Mouse (Mus musculus) hindbrain, embryonic 16.5 days (tissue): ENCODE data around the gene Dok4. TPM values are rescaled to one million over a fixed set of nuclear protein-coding genes. Genes with fewer than 3 reads are reported as not detected.
A peak's percentile ranks its signal among the peaks of the same experiment; 100 is the strongest.

ENCODE experiments used
- ATAC-seq: fragments of 200-750 bp; cut with Nextera tagmentation; 2 replicates; pipeline ENCODE4 v1.8.0; 2017; ENCODE audit warnings: moderate TSS enrichment, moderate library complexity
- H3K27ac ChIP-seq: fragments of 300-500 bp; sonication (generic); 2 replicates; pipeline ENCODE4 v1.5.1; 2014; ENCODE audit warnings: low read depth, mild to moderate bottlenecking, control low read depth, low read length, moderate library complexity
- H3K27me3 ChIP-seq: fragments of 300-500 bp; sonication (generic); replicated peaks from 2 replicates; pipeline ENCODE4 v1.6.1; 2014; ENCODE audit warnings: low read length; ENCODE audit not compliant: control insufficient read depth, insufficient read depth
- H3K36me3 ChIP-seq: fragments of 300-500 bp; sonication (generic); 2 replicates; pipeline ENCODE4 v1.6.1; 2014; ENCODE audit warnings: mild to moderate bottlenecking, low read length, moderate library complexity, mixed read lengths; ENCODE audit not compliant: control insufficient read depth, insufficient read depth
- H3K4me1 ChIP-seq: fragments of 300-500 bp; sonication (generic); 2 replicates; pipeline ENCODE4 v1.6.1; 2014; ENCODE audit warnings: low read depth, low read length; ENCODE audit not compliant: control insufficient read depth, insufficient read depth
- H3K4me2 ChIP-seq: fragments of 300-500 bp; sonication (generic); 2 replicates; pipeline ENCODE4 v1.6.1; 2014; ENCODE audit warnings: mild to moderate bottlenecking, low read length, control low read depth, moderate library complexity
- H3K4me3 ChIP-seq: fragments of 300-500 bp; sonication (generic); 2 replicates; pipeline ENCODE4 v1.5.1; 2014; ENCODE audit warnings: mild to moderate bottlenecking, low read length, control low read depth, moderate library complexity
- H3K9ac ChIP-seq: fragments of 300-500 bp; sonication (generic); 2 replicates; pipeline ENCODE4 v1.6.1; 2014; ENCODE audit warnings: low read depth, mild to moderate bottlenecking, control low read depth, low read length, moderate library complexity
- H3K9me3 ChIP-seq: fragments of 300-500 bp; sonication (generic); 2 replicates; pipeline ENCODE4 v1.6.1; 2014; ENCODE audit warnings: mild to moderate bottlenecking, low read length, moderate library complexity; ENCODE audit not compliant: control insufficient read depth
- WGBS: fragments of 180-500 bp; shearing (Covaris S2); extraction: QIAGEN DNeasy Blood & Tissue Kit; methylation state at CpG from one replicate; pipeline ENCODE4 v1.1.7; 2014; 5-methylcytosine and 5-hydroxymethylcytosine counted together
- polyA plus RNA-seq: library from polyadenylated mRNA; unstranded; fragments of >200 nt; fragmentation: Nextera tagmentation; extraction: Ambion mirVana; gene quantifications from 2 replicates; pipeline ENCODE4 v1.2.1, GENCODE M21; 2015

The Dok4 gene
- polyA plus RNA-seq, 1 experiment from 2014 or later, result 91.1 TPM

DNA sequence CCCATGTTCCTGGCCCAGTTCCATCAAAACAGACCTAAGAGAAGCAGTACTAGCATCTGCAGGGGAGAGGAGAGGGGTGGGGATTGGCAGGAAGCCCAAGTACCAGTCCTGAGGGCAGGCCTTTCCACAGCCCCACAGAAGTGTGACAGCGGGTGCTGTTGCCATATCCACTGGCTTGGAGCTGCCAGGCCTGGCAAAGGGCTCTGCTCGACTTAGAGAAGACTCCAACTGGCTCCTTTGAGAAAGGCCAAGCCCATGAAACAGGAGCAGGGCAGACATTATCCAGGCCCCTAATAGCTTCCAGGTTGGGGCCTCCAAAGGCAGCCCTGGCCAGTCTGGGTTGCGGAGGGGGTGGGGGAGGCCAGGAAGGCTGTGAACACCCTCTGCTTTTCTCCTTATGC is 38.6 kb upstream of the Dok4 start:
- H3K27ac ChIP-seq, result no peak overlapping the region
- H3K4me3 ChIP-seq, result no peak overlapping the region
- WGBS, result 31% methylated on average over 3 of the region's 3 CpGs
- H3K27me3 ChIP-seq, result peaks cover 15% of the 10 kb centered on the region
- peaks cover 25% of the 10 kb centered on the region for H3K4me1 ChIP-seq
- no peaks in the 10 kb centered on the region for H3K36me3 ChIP-seq
- 0 out of 2 replicates have a peak overlapping the region, but pooled peaks have one; percentile 8 for H3K4me2 ChIP-seq
- H3K9ac ChIP-seq, result no peak overlapping the region
- H3K9me3 ChIP-seq, result no peaks in the 10 kb centered on the region
- ATAC-seq, result no peak

- H3K36me3 ChIP-seq, result no peaks in the 10 kb centered on the region
- no peak overlapping the region for H3K4me3 ChIP-seq
- H3K4me1 ChIP-seq, result peaks cover 25% of the 10 kb centered on the region
- no peaks in the 10 kb centered on the region for H3K9me3 ChIP-seq
- no peak overlapping the region for H3K27ac ChIP-seq
- no peak for ATAC-seq
- no peak overlapping the region for H3K9ac ChIP-seq
- WGBS, result 70% methylated on average over 6 of the region's 6 CpGs
- peaks cover 15% of the 10 kb centered on the region for H3K27me3 ChIP-seq
- no peak overlapping the region for H3K4me2 ChIP-seq
These were observed 38.1 kb upstream of the Dok4 start for GRCm38 (mm10) chr8:94914256-94914655.

GRCm38 (mm10) chr8:94913061-94913660 is 37.0 kb upstream of the Dok4 start:
- Histone ChIP-seq H3K4me3 (peak overlapping the region; percentile 54), H3K36me3 (no peaks in the 10 kb centered on the region), H3K9ac (peak overlapping the region; percentile 60), H3K4me1 (peaks cover 25% of the 10 kb centered on the region), H3K4me2 (peak overlapping the region; percentile 80), H3K9me3 (no peaks in the 10 kb centered on the region), H3K27me3 (peaks cover 15% of the 10 kb centered on the region), H3K27ac (no peak overlapping the region)
- WGBS, result 10% methylated on average over 64 of the region's 77 CpGs
- peak; percentile 67 for ATAC-seq

- H3K36me3 ChIP-seq, result no peaks in the 10 kb centered on the region
- H3K4me2 ChIP-seq, result no peak overlapping the region
- no peak overlapping the region for H3K9ac ChIP-seq
- H3K4me3 ChIP-seq, result no peak overlapping the region
- H3K4me1 ChIP-seq, result peaks cover 7% of the 10 kb centered on the region
- ATAC-seq, result no peak
- H3K27ac ChIP-seq, result no peak overlapping the region
- H3K9me3 ChIP-seq, result no peaks in the 10 kb centered on the region
- 6% methylated on average over 4 of the region's 4 CpGs for WGBS
- H3K27me3 ChIP-seq, result peaks cover 8% of the 10 kb centered on the region
These were observed 32.7 kb upstream of the Dok4 start for GRCm38 (mm10) chr8:94908847-94909246.

DNA sequence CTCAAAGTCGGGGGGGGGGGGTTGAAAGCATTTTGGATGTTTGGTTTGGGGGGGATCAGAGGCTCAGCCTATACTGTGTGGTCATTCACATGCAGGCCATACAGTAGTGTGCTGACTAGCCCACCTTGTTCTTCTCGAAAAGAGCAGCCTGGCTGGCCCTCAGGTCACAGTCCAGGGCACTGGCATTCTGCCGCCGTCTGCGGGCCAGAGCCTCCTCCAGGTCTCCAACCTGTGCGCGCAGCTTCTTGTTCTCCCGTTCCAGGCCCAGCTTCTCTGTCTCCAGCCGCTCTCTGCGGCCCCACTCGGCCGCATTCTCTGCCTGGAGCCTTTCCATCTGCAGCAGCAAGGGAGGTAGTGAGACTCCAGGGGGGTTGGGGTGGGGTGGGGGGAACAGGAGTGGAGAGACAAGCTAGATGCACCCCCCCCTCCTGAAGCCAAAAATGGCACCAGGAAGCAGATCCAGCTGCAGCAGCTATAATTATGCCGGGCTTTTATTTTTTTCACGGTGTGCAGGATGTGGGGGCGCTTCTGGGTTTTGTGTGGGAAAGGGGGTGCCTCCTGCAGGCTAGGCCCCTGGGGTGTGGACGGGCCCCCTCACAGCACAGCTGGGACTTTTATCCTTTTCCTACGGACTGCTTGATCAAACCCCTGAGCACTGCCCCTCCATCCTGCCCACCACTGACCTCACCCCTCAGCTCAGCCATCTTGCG is 31.6 kb upstream of the Dok4 start:
- Histone ChIP-seq H3K27me3 (peaks cover 3% of the 10 kb centered on the region; the same call in 1 of the 2 replicates), H3K4me2 (no peak overlapping the region), H3K27ac (no peak overlapping the region), H3K4me1 (peaks cover under 1% of the 10 kb centered on the region), H3K36me3 (no peaks in the 10 kb centered on the region), H3K4me3 (no peak overlapping the region), H3K9ac (no peak overlapping the region), H3K9me3 (no peaks in the 10 kb centered on the region)
- no peak for ATAC-seq
- WGBS, result 86% methylated on average over 18 of the region's 18 CpGs

DNA sequence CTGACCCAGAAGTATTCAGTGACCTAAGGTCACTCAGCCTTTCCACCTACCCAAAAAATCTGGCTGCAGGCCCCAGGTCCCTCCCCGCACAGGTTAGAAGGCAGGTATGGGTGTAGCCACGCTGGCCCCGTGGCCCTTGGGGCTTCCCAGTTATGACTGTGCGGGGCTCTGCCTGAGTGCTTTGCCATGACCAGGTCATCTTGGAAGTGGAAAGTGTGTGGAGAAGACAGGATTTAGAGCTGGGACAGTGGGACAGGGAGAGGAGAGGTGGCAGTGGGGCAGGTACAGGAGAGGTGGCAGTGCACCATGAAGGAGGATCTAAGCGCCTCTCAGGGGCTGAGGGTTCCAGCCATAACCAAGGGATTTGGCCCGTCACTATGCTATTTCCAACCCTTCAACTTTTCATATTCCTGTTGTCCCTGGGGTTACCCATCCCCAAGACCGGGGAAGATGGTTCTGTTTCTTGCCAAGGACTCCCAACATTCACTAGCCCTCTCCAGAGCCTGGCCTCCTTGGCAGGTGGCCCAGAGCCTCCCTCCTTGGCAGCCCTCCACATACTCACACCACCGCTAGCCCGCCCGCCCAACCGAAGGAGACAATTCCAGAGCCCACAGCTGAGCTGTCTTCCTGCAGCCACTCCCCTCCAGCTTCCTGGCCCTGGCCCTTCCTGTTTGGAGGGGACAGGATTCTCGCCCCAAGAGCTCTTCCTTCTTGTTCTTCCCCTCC is 28.5 kb upstream of the Dok4 start:
- Histone ChIP-seq H3K27me3 (no peaks in the 10 kb centered on the region), H3K4me2 (no peak overlapping the region), H3K4me1 (no peaks in the 10 kb centered on the region; the same call in 1 of the 2 replicates), H3K27ac (no peak overlapping the region), H3K9ac (no peak overlapping the region), H3K4me3 (no peak overlapping the region), H3K9me3 (no peaks in the 10 kb centered on the region), H3K36me3 (no peaks in the 10 kb centered on the region)
- 57% methylated on average over 11 of the region's 12 CpGs for WGBS
- ATAC-seq, result peak; percentile 78

DNA sequence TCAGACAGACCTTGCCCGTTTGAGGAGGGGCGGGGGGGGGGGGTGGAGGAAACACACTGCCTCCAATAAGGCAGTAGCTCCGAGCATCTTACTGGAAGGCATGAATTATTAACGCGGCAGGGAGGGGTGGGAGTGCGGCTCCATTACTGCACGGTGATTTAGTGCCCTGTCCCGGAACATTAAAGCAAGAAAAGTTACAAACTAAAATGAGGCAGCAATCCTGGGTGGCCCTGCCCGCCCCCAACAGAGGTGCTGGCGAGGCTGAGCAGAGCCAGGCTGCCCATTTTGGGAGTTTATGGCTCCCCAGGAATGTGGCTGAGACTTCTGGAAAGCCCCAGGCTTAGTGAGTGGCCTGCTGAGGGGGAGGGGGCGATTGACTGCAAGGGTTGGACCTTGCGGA is 27.6 kb upstream of the Dok4 start:
- WGBS, result 50% methylated on average over 12 of the region's 12 CpGs
- Histone ChIP-seq H3K9me3 (no peaks in the 10 kb centered on the region), H3K36me3 (no peaks in the 10 kb centered on the region), H3K4me3 (no peak overlapping the region), H3K9ac (no peak overlapping the region), H3K27ac (no peak overlapping the region), H3K4me2 (no peak overlapping the region), H3K27me3 (no peaks in the 10 kb centered on the region), H3K4me1 (no peaks in the 10 kb centered on the region; the same call in 1 of the 2 replicates)
- no peak for ATAC-seq

DNA sequence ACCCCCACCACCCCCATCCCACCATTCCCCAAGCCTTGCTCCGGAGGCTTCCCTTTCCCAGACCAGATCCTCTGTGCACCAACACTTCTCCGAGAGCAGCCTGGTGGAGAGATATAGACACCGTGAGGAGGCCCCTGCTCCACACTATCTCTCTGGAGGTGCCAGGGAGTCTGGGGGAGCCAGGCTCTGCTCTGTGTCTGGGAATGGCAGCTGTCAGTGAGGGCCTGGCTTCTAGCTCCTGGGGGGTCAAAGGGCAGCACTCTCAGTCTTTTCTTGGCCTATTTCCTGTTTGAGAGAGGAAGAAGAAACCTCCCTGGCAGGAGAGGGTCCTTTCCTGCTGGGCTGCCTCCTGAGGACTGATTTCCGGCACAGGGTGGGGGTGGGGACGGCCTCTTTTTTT is 24.9 kb upstream of the Dok4 start:
- WGBS, result 32% methylated on average over 5 of the region's 5 CpGs
- Histone ChIP-seq H3K4me2 (no peak overlapping the region), H3K27ac (no peak overlapping the region), H3K4me3 (no peak overlapping the region), H3K9ac (no peak overlapping the region), H3K4me1 (no peaks in the 10 kb centered on the region; the same call in 1 of the 2 replicates), H3K9me3 (no peaks in the 10 kb centered on the region), H3K27me3 (no peaks in the 10 kb centered on the region), H3K36me3 (no peaks in the 10 kb centered on the region)
- ATAC-seq, result no peak

DNA sequence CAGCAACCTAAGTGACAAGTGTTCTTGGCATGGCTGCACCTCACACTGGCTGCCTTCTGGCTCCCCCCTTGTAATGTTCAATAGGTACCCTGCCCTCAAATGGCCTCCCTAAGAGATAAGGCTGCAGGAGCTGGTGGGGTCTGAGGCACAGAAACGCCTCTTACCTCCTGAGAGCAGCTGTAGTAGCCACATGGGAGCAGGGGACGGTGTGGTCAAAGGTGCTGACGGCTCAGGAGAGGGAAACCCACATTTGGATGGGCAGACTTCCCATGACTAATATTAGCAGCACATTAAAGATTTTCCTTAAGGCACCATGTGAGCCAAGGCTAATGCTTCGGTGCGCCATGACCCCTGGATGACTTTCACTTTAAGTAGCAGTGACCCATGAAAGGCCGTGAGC is 24.5 kb upstream of the Dok4 start:
- ATAC-seq, result no peak
- no peak overlapping the region for H3K4me2 ChIP-seq
- H3K27me3 ChIP-seq, result no peaks in the 10 kb centered on the region
- H3K9ac ChIP-seq, result no peak overlapping the region
- H3K9me3 ChIP-seq, result no peaks in the 10 kb centered on the region
- no peak overlapping the region for H3K27ac ChIP-seq
- H3K4me3 ChIP-seq, result no peak overlapping the region
- 21% methylated on average over 6 of the region's 6 CpGs for WGBS
- H3K36me3 ChIP-seq, result no peaks in the 10 kb centered on the region
- H3K4me1 ChIP-seq, result no peaks in the 10 kb centered on the region; the same call in 1 of the 2 replicates
